Mouse (Mus musculus) brain, embryonic 14.5 days (tissue): ENCODE results near the gene Arhgef39.

Experiments used
- CTCF ChIP-seq: fragments of 200-500 bp; IDR thresholded peaks from 2 replicates; pipeline ENCODE4 v1.5.1; 2012; ENCODE audit warnings: inconsistent platforms, mild to moderate bottlenecking, moderate library complexity, borderline replicate concordance; ENCODE audit not compliant: insufficient read depth, insufficient read length; ENCODE audit errors: extremely low read depth
- POLR2A ChIP-seq: fragments of 200-500 bp; IDR thresholded peaks from 2 replicates; pipeline ENCODE4 v1.6.1; 2012; ENCODE audit warnings: mild to moderate bottlenecking, inconsistent platforms, borderline replicate concordance; ENCODE audit not compliant: poor library complexity, insufficient read depth, insufficient read length, severe bottlenecking; ENCODE audit errors: extremely low read depth

DNA sequence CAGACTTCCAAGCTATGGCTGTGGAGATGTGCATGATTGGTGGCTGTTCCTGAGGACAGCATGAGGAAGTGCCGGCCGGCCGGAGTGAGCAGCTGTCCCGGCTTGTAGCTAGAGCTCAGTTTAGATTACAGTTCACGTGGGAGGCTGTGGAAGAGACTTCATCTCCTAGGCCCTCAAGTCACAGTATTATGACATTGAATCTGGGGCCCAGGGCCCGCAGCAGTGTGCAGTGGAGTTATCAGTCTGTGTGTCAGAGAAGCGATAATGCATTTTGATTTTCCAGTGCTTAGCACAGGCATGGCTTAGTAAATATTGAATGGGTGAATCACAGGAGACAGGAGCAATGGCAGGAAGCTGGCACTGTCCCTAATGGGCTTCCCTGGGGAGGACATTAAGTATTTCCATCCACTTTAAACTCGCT lies 30.6 kb upstream of the Arhgef39 start:
- TF ChIP-seq POLR2A (no peak), CTCF (no peak)
